Mouse (Mus musculus) liver, embryonic 11.5 days (tissue): ENCODE measurements around the gene Ldlr. TPM values are rescaled to one million over a fixed set of nuclear protein-coding genes. Genes with fewer than 3 reads are reported as not detected.

ENCODE experiments used
- ATAC-seq: fragments of 200-750 bp; cut with Nextera tagmentation; replicated peaks from 2 replicates; pipeline ENCODE4 v1.8.0; 2017; ENCODE audit warnings: moderate number of reproducible peaks, mild to moderate bottlenecking, moderate TSS enrichment, moderate library complexity; ENCODE audit not compliant: low FRiP score
- DNase-seq: peaks from one replicate; pipeline ENCODE4 v3.0.0-alpha.2; 2017; ENCODE audit warnings: low spot score
- H3K27ac ChIP-seq: fragments of 300-500 bp; sonication (generic); 2 replicates; pipeline ENCODE4 v1.5.1; 2014; ENCODE audit warnings: mild to moderate bottlenecking, low read depth, low read length, control low read depth
- H3K27me3 ChIP-seq: fragments of 300-500 bp; sonication (generic); replicated peaks from 2 replicates; pipeline ENCODE4 v1.6.1; 2014; ENCODE audit warnings: low read length, mixed read lengths; ENCODE audit not compliant: control insufficient read depth, insufficient read depth
- H3K36me3 ChIP-seq: fragments of 300-500 bp; sonication (generic); 2 replicates; pipeline ENCODE4 v1.6.1; 2014; ENCODE audit warnings: mild to moderate bottlenecking, low read length, moderate library complexity, mixed read lengths; ENCODE audit not compliant: control insufficient read depth, insufficient read depth
- H3K4me1 ChIP-seq: fragments of 300-500 bp; sonication (generic); replicated peaks from 2 replicates; pipeline ENCODE4 v1.6.1; 2014; ENCODE audit warnings: low read length, mixed read lengths; ENCODE audit not compliant: control insufficient read depth, insufficient read depth
- H3K4me2 ChIP-seq: fragments of 300-500 bp; sonication (generic); 2 replicates; pipeline ENCODE4 v1.6.1; 2014; ENCODE audit warnings: mild to moderate bottlenecking, control low read depth, moderate library complexity
- H3K4me3 ChIP-seq: fragments of 300-500 bp; sonication (generic); 2 replicates; pipeline ENCODE4 v1.5.1; 2014; ENCODE audit warnings: low read depth, low read length, control low read depth
- H3K9ac ChIP-seq: fragments of 300-500 bp; sonication (generic); 2 replicates; pipeline ENCODE4 v1.6.1; 2014; ENCODE audit warnings: low read depth, low read length, control low read depth
- H3K9me3 ChIP-seq: fragments of 300-500 bp; sonication (generic); 2 replicates; pipeline ENCODE4 v1.6.1; 2016; ENCODE audit warnings: low read length, inconsistent platforms, mixed read lengths; ENCODE audit not compliant: control insufficient read depth
- WGBS: fragments of 180-500 bp; shearing (Covaris S2); extraction: QIAGEN DNeasy Blood & Tissue Kit; methylation state at CpG from one replicate; pipeline ENCODE4 v1.1.7; 2014; 5-methylcytosine and 5-hydroxymethylcytosine counted together
- polyA plus RNA-seq: library from polyadenylated mRNA; unstranded; fragments of >200 nt; fragmentation: Nextera tagmentation; extraction: Ambion mirVana; gene quantifications from 2 replicates; pipeline ENCODE4 v1.2.1, GENCODE M21; 2014

Ldlr gene
- polyA plus RNA-seq, result 18.8 and 23.9 TPM in 2 replicates

DNA sequence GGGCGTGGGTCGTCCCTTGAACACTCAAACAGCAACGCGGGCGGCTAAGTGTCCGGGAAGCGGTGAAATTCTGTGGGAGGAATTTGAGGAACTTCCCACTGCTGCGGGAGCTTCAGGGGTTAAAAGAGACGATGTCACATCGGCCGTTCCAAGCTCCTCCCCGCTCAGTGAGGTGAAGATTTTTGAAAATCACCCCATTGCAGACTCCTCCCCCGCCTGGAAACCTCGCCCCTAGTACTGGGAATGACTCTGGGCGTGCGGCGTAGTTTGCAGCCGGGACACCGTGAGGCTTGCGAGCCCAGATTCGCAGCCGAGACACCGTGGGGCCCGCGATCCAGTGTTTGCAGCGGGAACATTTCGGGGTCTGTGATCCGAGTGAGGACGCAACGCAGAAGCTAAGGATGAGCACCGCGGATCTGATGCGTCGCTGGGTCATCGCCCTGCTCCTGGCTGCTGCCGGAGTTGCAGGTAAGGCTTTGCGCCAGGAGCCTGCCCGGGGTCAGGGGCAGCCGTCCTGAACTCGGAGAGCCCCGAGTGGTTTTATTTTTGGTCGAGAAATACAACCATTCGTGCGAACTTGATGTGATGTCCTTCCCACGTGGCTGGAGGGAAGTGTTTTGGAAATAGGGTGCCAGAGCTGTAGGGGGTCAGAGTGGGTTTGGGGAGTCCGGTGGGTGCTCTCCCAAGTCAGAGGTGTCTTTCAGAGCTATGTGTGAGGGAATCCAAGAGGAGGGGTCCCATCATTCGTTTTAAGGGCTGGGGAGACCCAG lies at the start of gene Ldlr:
Ldlr (plus strand) TSS at position 107 of the 770 bp plus-strand sequence.
- Histone ChIP-seq H3K9ac (peak within 1 kb of the TSS; percentile 81), H3K4me3 (peak within 1 kb of the TSS; percentile 65), H3K27me3 (no peaks in the 10 kb centered on the region), H3K4me1 (peaks cover 36% of the 10 kb centered on the region), H3K4me2 (peak within 1 kb of the TSS; percentile 80), H3K36me3 (peaks cover under 1% of the 10 kb centered on the region), H3K27ac (peak within 1 kb of the TSS; percentile 89), H3K9me3 (no peaks in the 10 kb centered on the region)
- peak; percentile 88 for DNase-seq
- WGBS, result under 1% methylated on average over 47 of the region's 47 CpGs
- peak; percentile 84 for ATAC-seq

DNA sequence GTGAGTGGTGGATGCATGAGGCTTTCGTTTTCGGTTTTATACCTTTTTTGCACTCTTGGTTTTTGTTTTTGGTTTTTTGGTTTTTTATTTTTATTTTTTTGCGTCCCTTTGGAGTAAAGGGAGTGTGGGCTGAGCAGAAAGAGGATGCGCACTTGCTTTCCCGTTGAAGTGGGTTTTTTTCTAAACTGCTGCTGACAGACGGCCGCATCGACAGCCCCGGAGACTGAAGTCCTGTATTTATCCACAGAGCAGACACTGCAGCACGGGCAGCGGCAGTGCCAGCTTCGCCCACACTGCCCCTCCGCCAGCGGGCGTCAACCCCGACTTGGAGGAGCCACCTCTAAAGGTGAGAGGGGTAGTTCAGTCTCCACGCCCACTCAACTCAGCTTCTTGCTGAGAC lies 45.6 kb upstream of the Ldlr start:
- Histone ChIP-seq H3K27ac (no peak overlapping the region), H3K9ac (no peak overlapping the region), H3K9me3 (no peaks in the 10 kb centered on the region), H3K36me3 (peaks cover 72% of the 10 kb centered on the region), H3K4me2 (no peak overlapping the region), H3K4me3 (no peak overlapping the region), H3K27me3 (no peaks in the 10 kb centered on the region), H3K4me1 (no peaks in the 10 kb centered on the region)
- no peak for ATAC-seq
- 93% methylated on average over 17 of the region's 17 CpGs for WGBS
- no peak for DNase-seq

DNA sequence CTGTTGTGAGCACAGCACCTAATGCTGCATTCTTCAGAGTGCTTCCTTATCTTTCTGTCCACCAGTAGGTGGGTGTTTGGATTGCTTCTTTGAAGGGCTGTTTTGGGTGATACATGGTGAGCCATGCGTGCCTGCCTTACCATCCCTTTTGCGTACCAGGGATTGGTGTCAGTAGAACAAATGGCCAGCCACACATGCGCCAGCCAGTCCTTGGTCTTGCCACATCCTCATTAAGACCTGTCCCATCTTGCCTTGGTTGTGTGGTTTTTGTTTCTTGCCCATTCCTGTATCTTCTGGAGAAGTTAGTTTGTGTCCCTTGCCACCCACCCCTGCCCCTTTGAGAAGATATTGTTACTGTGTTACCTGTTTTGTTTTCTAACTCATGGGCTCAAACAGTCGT lies 42.8 kb upstream of the Ldlr start:
- H3K36me3 ChIP-seq, result peaks cover 72% of the 10 kb centered on the region
- no peak for ATAC-seq
- DNase-seq, result no peak
- no peak overlapping the region for H3K27ac ChIP-seq
- WGBS, result 86% methylated on average over 4 of the region's 4 CpGs
- no peaks in the 10 kb centered on the region for H3K4me1 ChIP-seq
- H3K4me3 ChIP-seq, result no peak overlapping the region
- no peak overlapping the region for H3K4me2 ChIP-seq
- no peaks in the 10 kb centered on the region for H3K9me3 ChIP-seq
- H3K27me3 ChIP-seq, result no peaks in the 10 kb centered on the region
- H3K9ac ChIP-seq, result no peak overlapping the region

DNA sequence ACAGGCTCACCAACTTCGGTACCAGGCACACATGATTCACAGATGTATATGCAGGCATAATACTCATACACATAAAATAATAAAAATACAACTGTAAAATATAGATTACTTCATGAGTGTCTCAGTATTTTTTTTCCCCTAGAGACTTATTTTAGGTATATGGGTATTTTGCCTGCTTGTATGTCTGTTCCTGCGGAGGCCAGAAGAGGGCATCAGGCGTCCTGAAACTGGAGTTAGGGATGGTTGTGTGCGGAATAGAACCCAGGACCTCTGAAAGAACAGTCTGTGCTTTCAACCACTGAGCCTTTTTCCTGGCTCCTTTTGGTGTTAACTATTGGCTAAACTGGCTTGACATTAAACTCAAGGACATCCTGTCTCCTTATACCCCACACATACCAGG lies 40.5 kb upstream of the Ldlr start:
- no peak overlapping the region for H3K9ac ChIP-seq
- ATAC-seq, result no peak
- no peak for DNase-seq
- no peak overlapping the region for H3K4me2 ChIP-seq
- H3K9me3 ChIP-seq, result no peaks in the 10 kb centered on the region
- H3K27ac ChIP-seq, result no peak overlapping the region
- no peaks in the 10 kb centered on the region for H3K27me3 ChIP-seq
- no peak overlapping the region for H3K4me3 ChIP-seq
- H3K36me3 ChIP-seq, result peaks cover 74% of the 10 kb centered on the region
- H3K4me1 ChIP-seq, result no peaks in the 10 kb centered on the region
- WGBS, result 82% methylated on average over 4 of the region's 4 CpGs

DNA sequence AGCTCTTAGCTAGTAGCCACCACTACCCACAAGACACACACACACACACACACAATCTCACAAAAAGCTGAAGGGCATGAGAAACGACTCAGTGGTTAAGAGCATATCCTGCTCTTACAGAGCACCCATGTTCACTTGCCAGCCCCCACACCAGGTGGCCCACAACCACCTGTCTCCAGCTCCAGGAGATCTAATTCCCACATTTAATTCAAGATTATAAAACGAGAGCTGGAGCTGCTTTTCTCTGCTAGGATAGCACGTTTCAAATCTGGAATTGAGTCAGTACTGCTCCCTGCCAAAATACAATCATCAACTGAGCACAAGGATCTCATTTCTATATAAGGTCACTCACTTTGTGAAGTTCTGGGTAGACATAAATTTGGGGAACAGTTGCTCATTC lies 39.4 kb upstream of the Ldlr start:
- no peaks in the 10 kb centered on the region for H3K4me1 ChIP-seq
- H3K9me3 ChIP-seq, result no peaks in the 10 kb centered on the region
- no peak overlapping the region for H3K4me3 ChIP-seq
- no peak overlapping the region for H3K27ac ChIP-seq
- 87% methylated on average over 3 of the region's 3 CpGs for WGBS
- no peak overlapping the region for H3K4me2 ChIP-seq
- H3K36me3 ChIP-seq, result peaks cover 67% of the 10 kb centered on the region
- H3K9ac ChIP-seq, result no peak overlapping the region
- ATAC-seq (no peak), DNase-seq (no peak)
- H3K27me3 ChIP-seq, result no peaks in the 10 kb centered on the region

GRCm38 (mm10) chr9:21688554-21688953 lies 34.7 kb upstream of the Ldlr start:
- no peaks in the 10 kb centered on the region for H3K9me3 ChIP-seq
- H3K27ac ChIP-seq, result no peak overlapping the region
- WGBS, result 77% methylated on average over 7 of the region's 7 CpGs
- no peak overlapping the region for H3K4me3 ChIP-seq
- H3K9ac ChIP-seq, result no peak overlapping the region
- no peak overlapping the region for H3K4me2 ChIP-seq
- H3K27me3 ChIP-seq, result no peaks in the 10 kb centered on the region
- ATAC-seq (0 out of 2 replicates have a peak, but pooled peaks have one; percentile 29), DNase-seq (no peak)
- H3K36me3 ChIP-seq, result peaks cover 53% of the 10 kb centered on the region
- H3K4me1 ChIP-seq, result no peaks in the 10 kb centered on the region

GRCm38 (mm10) chr9:21690031-21690430 lies 33.3 kb upstream of the Ldlr start:
- Histone ChIP-seq H3K36me3 (peaks cover 45% of the 10 kb centered on the region), H3K9me3 (no peaks in the 10 kb centered on the region), H3K9ac (no peak overlapping the region), H3K27ac (no peak overlapping the region), H3K4me2 (no peak overlapping the region), H3K4me3 (no peak overlapping the region), H3K4me1 (no peaks in the 10 kb centered on the region), H3K27me3 (no peaks in the 10 kb centered on the region)
- ATAC-seq, result no peak
- WGBS, result 86% methylated on average over 3 of the region's 3 CpGs
- DNase-seq, result no peak

DNA sequence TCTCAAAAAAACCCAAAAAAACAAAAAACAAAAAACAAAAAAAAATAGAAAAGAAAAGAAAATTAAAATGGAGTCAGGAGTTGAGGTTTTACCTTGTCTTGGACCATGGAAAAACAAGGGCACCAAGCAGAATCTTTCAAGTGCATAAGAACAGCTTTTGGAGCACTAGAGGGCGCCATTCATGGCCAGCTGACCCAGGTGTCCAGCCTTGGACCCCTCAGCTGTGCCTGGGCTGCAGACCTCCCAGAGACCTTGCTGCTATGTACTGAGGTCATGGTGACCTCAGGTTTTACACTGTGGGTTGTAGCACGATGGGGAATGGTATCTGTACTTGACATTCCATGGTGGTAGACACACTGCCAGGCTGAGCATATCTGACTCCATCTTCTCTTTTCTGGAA lies 31.4 kb upstream of the Ldlr start:
- DNase-seq (no peak), ATAC-seq (no peak)
- Histone ChIP-seq H3K27ac (no peak overlapping the region), H3K4me1 (no peaks in the 10 kb centered on the region), H3K4me2 (no peak overlapping the region), H3K27me3 (no peaks in the 10 kb centered on the region), H3K9me3 (no peaks in the 10 kb centered on the region), H3K36me3 (peaks cover 37% of the 10 kb centered on the region), H3K4me3 (no peak overlapping the region), H3K9ac (no peak overlapping the region)
- WGBS, result 60% methylated on average over 2 of the region's 2 CpGs

DNA sequence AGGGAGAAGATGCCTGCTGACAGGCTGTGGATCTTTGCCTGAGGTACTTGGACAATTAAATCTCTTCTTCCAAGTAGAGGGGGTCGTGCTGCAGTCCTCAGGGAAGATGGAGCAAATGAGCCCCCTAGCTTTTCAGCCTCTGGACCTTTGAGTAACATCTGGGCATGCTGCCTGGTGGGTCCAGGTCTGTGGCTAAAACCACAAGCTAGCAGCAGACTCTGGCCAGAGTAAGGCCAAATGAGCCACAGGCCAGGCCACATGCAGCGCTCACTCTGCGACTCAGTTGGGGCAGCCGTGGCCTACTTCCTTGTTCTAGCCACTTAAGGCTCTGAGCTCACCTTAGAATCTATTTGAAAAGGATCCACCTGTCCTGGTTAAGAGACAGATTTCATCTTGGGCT lies 30.8 kb upstream of the Ldlr start:
- no peak overlapping the region for H3K4me2 ChIP-seq
- 90% methylated on average over 4 of the region's 4 CpGs for WGBS
- H3K9ac ChIP-seq, result no peak overlapping the region

More for the DNA sequence above, 30.8 kb upstream of the Ldlr start:
- peaks cover 37% of the 10 kb centered on the region for H3K36me3 ChIP-seq
- no peaks in the 10 kb centered on the region for H3K27me3 ChIP-seq
- no peak overlapping the region for H3K4me3 ChIP-seq
- no peaks in the 10 kb centered on the region for H3K9me3 ChIP-seq
- no peaks in the 10 kb centered on the region for H3K4me1 ChIP-seq
- DNase-seq, result no peak
- no peak for ATAC-seq
- no peak overlapping the region for H3K27ac ChIP-seq
